ENCODE assay signal across 14 mouse cellular contexts in genomic region chr7:76842146-76842545, GRCm38 (mm10).
"Had no signal": no experiment of that assay in that cellular context is flagged by ENCODE, and none has a peak within 500 bp of the region (broad histone marks: within the 10 kb centered on the region; RNA-seq: fewer than 3 reads in every experiment).

No protein-coding gene starts in this region.

- H3K27ac ChIP-seq: kidney, postnatal 0 days; limb, embryonic 15.5 days; liver, embryonic 12.5 days; midbrain, embryonic 15.5 days; neural tube, embryonic 13.5 days had no signal

- H3K9me3 ChIP-seq: limb, embryonic 15.5 days; liver, embryonic 12.5 days; midbrain, embryonic 15.5 days; neural tube, embryonic 13.5 days had no signal

- H3K27me3 ChIP-seq: limb, embryonic 15.5 days; liver, embryonic 12.5 days; midbrain, embryonic 15.5 days; neural tube, embryonic 13.5 days had no signal

- H3K4me2 ChIP-seq: limb, embryonic 15.5 days; liver, embryonic 12.5 days; lung, embryonic 14.5 days; midbrain, embryonic 11.5 days; midbrain, embryonic 15.5 days; neural tube, embryonic 13.5 days had no signal

- DNase-seq: kidney, adult 9 months; kidney, postnatal 36 days; lung, embryonic 14.5 days; lung, postnatal 10 days; lung, postnatal 4 days; retina, postnatal 1 day; right cerebral cortex, postnatal 25 days; thymus, postnatal 4 days had no signal

- H3K9ac ChIP-seq: limb, embryonic 15.5 days; liver, embryonic 12.5 days; lung, embryonic 14.5 days; midbrain, embryonic 15.5 days; neural tube, embryonic 13.5 days had no signal

- H3K36me3 ChIP-seq: limb, embryonic 15.5 days; liver, embryonic 12.5 days; midbrain, embryonic 15.5 days; neural tube, embryonic 13.5 days had no signal

- H3K4me1 ChIP-seq: limb, embryonic 15.5 days; liver, embryonic 12.5 days; midbrain, embryonic 15.5 days; neural tube, embryonic 13.5 days had no signal

- H3K4me3 ChIP-seq: limb, embryonic 15.5 days; liver, embryonic 12.5 days; midbrain, embryonic 15.5 days; neural tube, embryonic 13.5 days had no signal

- ATAC-seq: liver, embryonic 12.5 days; midbrain, embryonic 15.5 days had no signal
